Mouse (Mus musculus) gastrocnemius, adult 8-10 months (tissue): Measurements from ENCODE around the gene Tmprss6. TPM values are rescaled to one million over a fixed set of nuclear protein-coding genes. Genes with fewer than 3 reads are reported as not detected.

ENCODE experiments used
- DNase-seq, 2 experiments: peaks; one replicate each; pipeline ENCODE4 v3.0.0; 2022; ENCODE audit warnings: low spot score in 2 of 2
- total RNA-seq, 4 experiments: library from RNA; stranded (reverse); gene quantifications; 2 replicates each; pipeline ENCODE4 v1.2.4; 2022

Tmprss6 gene
- under 1 TPM in 1 of 4 experiments, not detected in 3; 0.11 TPM for total RNA-seq

GRCm38 (mm10) chr15:78468379-78468937, at the start of gene Tmprss6:
Tmprss6 (minus strand) TSS chr15:78468634.
- no peak for DNase-seq

- no peak for DNase-seq
Measured at GRCm38 (mm10) chr15:78518221-78518620, 49.8 kb upstream of the Tmprss6 start.

- no peak for DNase-seq
Measured at GRCm38 (mm10) chr15:78515759-78516158, 47.3 kb upstream of the Tmprss6 start.

- peak; percentile 60 to 63 for DNase-seq
Measured at GRCm38 (mm10) chr15:78514393-78515146, 46.1 kb upstream of the Tmprss6 start.

- no peak for DNase-seq
Measured at GRCm38 (mm10) chr15:78513019-78513418, 44.6 kb upstream of the Tmprss6 start.

- DNase-seq = no peak
Measured at GRCm38 (mm10) chr15:78511951-78512350, 43.5 kb upstream of the Tmprss6 start.

GRCm38 (mm10) chr15:78510736-78511135, 42.3 kb upstream of the Tmprss6 start:
- no peak for DNase-seq

- DNase-seq = no peak
Measured at GRCm38 (mm10) chr15:78510121-78510576, 41.7 kb upstream of the Tmprss6 start.

GRCm38 (mm10) chr15:78509297-78509899, 41.0 kb upstream of the Tmprss6 start:
- no peak for DNase-seq

GRCm38 (mm10) chr15:78508443-78508842, 40.0 kb upstream of the Tmprss6 start:
- DNase-seq = no peak

- no peak for DNase-seq
Measured at GRCm38 (mm10) chr15:78505541-78505940, 37.1 kb upstream of the Tmprss6 start.

GRCm38 (mm10) chr15:78504816-78505215, 36.4 kb upstream of the Tmprss6 start:
- no peak for DNase-seq

GRCm38 (mm10) chr15:78504013-78504412, 35.6 kb upstream of the Tmprss6 start:
- DNase-seq = no peak

- DNase-seq = no peak
Measured at GRCm38 (mm10) chr15:78502437-78503132, 34.2 kb upstream of the Tmprss6 start.

GRCm38 (mm10) chr15:78494968-78495406, 26.6 kb upstream of the Tmprss6 start, which contains the start of gene Il2rb:
Il2rb (minus strand) TSS chr15:78495271.
- DNase-seq = no peak

- no peak for DNase-seq
Measured at GRCm38 (mm10) chr15:78493401-78494010, 25.1 kb upstream of the Tmprss6 start.

- DNase-seq = no peak
Measured at GRCm38 (mm10) chr15:78491301-78491700, 22.9 kb upstream of the Tmprss6 start.

- DNase-seq = no peak
Measured at GRCm38 (mm10) chr15:78489906-78490305, 21.5 kb upstream of the Tmprss6 start.

- no peak for DNase-seq
Measured at GRCm38 (mm10) chr15:78489248-78489647, 20.8 kb upstream of the Tmprss6 start.

GRCm38 (mm10) chr15:78487066-78487465, 18.6 kb upstream of the Tmprss6 start:
- no peak for DNase-seq

GRCm38 (mm10) chr15:78486564-78486963, 18.1 kb upstream of the Tmprss6 start:
- DNase-seq = no peak
